Mouse (Mus musculus): ENCODE data around the gene Fam192a. TPM values are rescaled to one million over a fixed set of nuclear protein-coding genes. Genes with fewer than 3 reads are reported as not detected.

The Fam192a gene
- total and polyA plus RNA-seq, 3 experiments = 30.7 to 80.3 (median 43.7) TPM

DNA sequence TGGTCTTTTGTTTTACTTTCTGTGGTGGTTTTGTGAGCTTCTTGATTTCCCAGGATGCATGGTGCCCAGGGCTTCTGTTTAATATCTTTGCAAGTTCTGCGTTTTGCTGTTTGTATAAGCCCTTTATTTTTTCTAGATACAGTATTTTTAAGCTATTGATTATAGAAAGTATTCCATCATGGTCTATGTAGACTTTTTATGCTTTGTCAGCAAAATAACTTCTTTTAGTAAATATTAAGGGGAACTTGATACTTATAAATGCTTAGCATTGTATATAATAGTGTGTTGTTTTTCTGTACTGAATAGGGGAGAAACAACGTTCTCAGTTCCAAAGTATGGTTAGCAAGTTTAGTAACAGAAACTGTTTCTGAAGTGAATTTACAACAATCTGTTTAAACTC, 2.2 kb upstream of the Fam192a start:
- no peak overlapping the region for H3K27ac ChIP-seq (ENCODE audit: insufficient read depth, low read depth)
- no peak overlapping the region for H3K9ac ChIP-seq (ENCODE audit: insufficient read depth, low read depth)
- dilution Hi-C loops (cut with MboI; ENCODE audit: extremely low pct_ligation_motif_present, extremely low pct_unique_long_range_greater_than_20kb, low sequenced_read_pairs) (no loop called here), in situ Hi-C loops (cut with MboI; ENCODE audit: low pct_ligation_motif_present, low pct_unique_long_range_greater_than_20kb, low sequenced_read_pairs) (no loop called here)
- H3K4me2 ChIP-seq (ENCODE audit: insufficient read depth, low read depth, poor library complexity, severe bottlenecking) = no peak overlapping the region; the same call in 1 of the 2 replicates
- H3K27me3 ChIP-seq (replicated peaks) = no peaks in the 10 kb centered on the region
- peaks cover 31% of the 10 kb centered on the region for H3K79me2 ChIP-seq (replicated peaks; ENCODE audit: control insufficient read depth, extremely low read depth, insufficient read depth, poor library complexity, severe bottlenecking)
- peaks cover 0 to 3% of the 10 kb centered on the region in 2 experiments for H3K36me3 ChIP-seq (replicated peaks in 1 of 2; ENCODE audit: control insufficient read depth in 1 of 2, insufficient read depth in 1 of 2, low read length in 1 of 2)
- TF ChIP-seq USF1 (IDR thresholded peaks at IDR 0.05; ENCODE audit: low read depth, low read length) (no peak), TCF12 (IDR thresholded peaks at IDR 0.05; ENCODE audit: low read depth, low read length) (no peak), IRF4 (IDR thresholded peaks at IDR 0.05; ENCODE audit: low read depth, low read length) (no peak), MAFK (IDR thresholded peaks at IDR 0.05; ENCODE audit: insufficient replicate concordance, low read length) (peak; percentile 91)
- H3K4me1 ChIP-seq (ENCODE audit: control insufficient read depth in 1 of 2, insufficient read depth in 2 of 2) = peaks cover 0 to 21% of the 10 kb centered on the region in 2 experiments; a peak in 2 of 4 replicates
- DNase-seq (ENCODE audit: extremely low read depth) = no peak
- no peaks in the 10 kb centered on the region for H3K9me3 ChIP-seq (replicated peaks; ENCODE audit: low read length)
- no peak overlapping the region for H3K4me3 ChIP-seq (replicated peaks in 1 of 3; ENCODE audit: low read depth in 2 of 3, low read length in 2 of 3, poor library complexity in 1 of 3)

DNA sequence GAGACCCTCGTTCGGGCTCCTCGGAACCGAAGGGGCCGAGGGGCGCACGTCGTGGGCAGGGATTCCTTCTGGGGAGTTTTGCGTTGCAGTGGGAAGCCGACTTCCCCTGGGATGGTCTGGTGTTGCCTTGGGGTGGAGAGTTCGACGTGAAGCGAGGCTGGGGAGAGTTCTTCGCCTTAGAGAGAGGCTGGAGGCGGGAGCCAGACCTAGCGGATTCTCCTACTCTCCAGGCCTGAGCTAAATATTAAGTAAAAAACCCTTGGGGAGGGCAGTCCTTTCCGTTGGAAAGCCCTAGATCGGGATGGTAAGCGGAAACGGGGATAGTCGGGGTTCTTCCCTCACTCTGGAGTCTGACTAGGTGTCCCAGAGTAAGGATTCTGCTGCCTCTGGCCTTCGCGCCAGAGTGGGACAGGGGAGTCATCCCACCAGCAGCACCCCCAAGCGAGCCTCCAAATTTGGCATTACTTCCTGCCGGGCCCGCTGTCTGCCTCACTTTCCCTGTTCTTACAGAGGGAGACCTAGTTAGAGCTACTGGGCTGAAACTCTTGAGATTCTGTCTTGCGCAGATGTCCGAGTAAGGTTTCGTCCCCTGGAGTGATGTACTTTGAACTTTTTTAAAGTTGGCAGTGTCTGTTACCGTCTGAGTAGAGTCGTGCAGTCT, 804 bp upstream of the Fam192a start:
- Histone ChIP-seq H3K4me2 (ENCODE audit: insufficient read depth, low read depth, poor library complexity, severe bottlenecking) (peak overlapping the region; percentile 87), H3K4me1 (ENCODE audit: control insufficient read depth in 1 of 2, insufficient read depth in 2 of 2) (peaks cover 0 to 24% of the 10 kb centered on the region in 2 experiments; a peak in 2 of 4 replicates), H3K9me3 (replicated peaks; ENCODE audit: low read length) (no peaks in the 10 kb centered on the region), H3K4me3 (replicated peaks in 1 of 3; ENCODE audit: low read depth in 2 of 3, low read length in 2 of 3, poor library complexity in 1 of 3) (peak overlapping the region; percentile 91 to 99 (median 99)), H3K36me3 (replicated peaks in 1 of 2; ENCODE audit: control insufficient read depth in 1 of 2, insufficient read depth in 1 of 2, low read length in 1 of 2) (peaks cover 0 to 9% of the 10 kb centered on the region in 2 experiments), H3K27me3 (replicated peaks) (no peaks in the 10 kb centered on the region), H3K9ac (ENCODE audit: insufficient read depth, low read depth) (peak overlapping the region; percentile 83), H3K79me2 (replicated peaks; ENCODE audit: control insufficient read depth, extremely low read depth, insufficient read depth, poor library complexity, severe bottlenecking) (peaks cover 43% of the 10 kb centered on the region), H3K27ac (ENCODE audit: insufficient read depth, low read depth) (no peak overlapping the region)
- dilution Hi-C loops (cut with MboI; ENCODE audit: extremely low pct_ligation_motif_present, extremely low pct_unique_long_range_greater_than_20kb, low sequenced_read_pairs) = no loop called here
- peak; percentile 15 for DNase-seq (ENCODE audit: extremely low read depth)
- TF ChIP-seq ZMIZ1 (IDR thresholded peaks at IDR 0.05; ENCODE audit: low read depth, low read length) (no peak), SIN3A (IDR thresholded peaks at IDR 0.05; ENCODE audit: low read length) (peak; percentile 28; the same call in 1 of the 2 replicates)
- in situ Hi-C loops (cut with MboI; ENCODE audit: low pct_ligation_motif_present, low pct_unique_long_range_greater_than_20kb, low sequenced_read_pairs) = no loop called here

DNA sequence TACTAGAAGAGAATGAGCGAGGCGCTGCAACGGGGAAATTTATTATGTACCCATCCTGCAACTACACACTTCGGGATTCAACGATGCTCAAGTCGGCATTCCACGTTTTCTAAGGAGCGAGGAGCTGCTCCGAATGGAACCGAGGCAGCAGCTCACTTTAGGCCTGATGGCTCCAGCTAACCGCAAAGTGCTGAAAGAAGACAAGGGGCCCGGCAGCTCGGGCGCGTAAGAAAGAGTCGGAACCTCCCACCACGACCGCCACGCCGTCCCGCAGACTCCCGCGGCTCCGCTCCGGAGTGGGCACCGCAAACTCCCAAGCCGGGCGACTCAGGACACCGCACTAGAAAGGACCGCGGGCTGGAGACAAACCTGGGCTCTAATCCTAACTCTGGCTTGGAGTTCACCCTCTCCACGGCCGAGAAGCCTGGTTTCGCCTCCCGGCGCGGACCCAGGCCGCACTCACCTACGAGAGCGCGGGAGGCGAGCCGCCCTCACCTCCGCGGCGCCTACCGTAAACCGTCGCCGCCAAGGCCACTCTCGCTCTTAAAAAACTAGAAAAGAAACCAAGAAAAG, 677 bp downstream of the Fam192a start:
- H3K9me3 ChIP-seq (replicated peaks; ENCODE audit: low read length) = no peaks in the 10 kb centered on the region
- H3K9ac ChIP-seq (ENCODE audit: insufficient read depth, low read depth) = peak overlapping the region; percentile 81
- TF ChIP-seq MEF2A (IDR thresholded peaks at IDR 0.05; ENCODE audit: borderline replicate concordance, low read depth, low read length) = no peak
- TF ChIP-seq RCOR1 (conservative IDR thresholded peaks at IDR 0.05; ENCODE audit: low read depth, low read length) = no peak
- no peak for TF ChIP-seq RAD21 (IDR thresholded peaks at IDR 0.05; ENCODE audit: low read depth, low read length)
- TF ChIP-seq JUND (conservative IDR thresholded peaks at IDR 0.05; ENCODE audit: low read depth, low read length) = no peak
- 0 out of 2 replicates have a peak overlapping the region, but pooled peaks have one; percentile 5 for H3K27ac ChIP-seq (ENCODE audit: insufficient read depth, low read depth)
- in situ Hi-C loops (cut with MboI; ENCODE audit: low pct_ligation_motif_present, low pct_unique_long_range_greater_than_20kb, low sequenced_read_pairs) = no loop called here
- H3K4me1 ChIP-seq (ENCODE audit: control insufficient read depth in 1 of 2, insufficient read depth in 2 of 2) = peaks cover 0 to 24% of the 10 kb centered on the region in 2 experiments; a peak in 2 of 4 replicates
- peaks cover 0 to 14% of the 10 kb centered on the region in 2 experiments for H3K36me3 ChIP-seq (replicated peaks in 1 of 2; ENCODE audit: control insufficient read depth in 1 of 2, insufficient read depth in 1 of 2, low read length in 1 of 2)
- peaks cover 50% of the 10 kb centered on the region for H3K79me2 ChIP-seq (replicated peaks; ENCODE audit: control insufficient read depth, extremely low read depth, insufficient read depth, poor library complexity, severe bottlenecking)
- DNase-seq (ENCODE audit: extremely low read depth) = peak; percentile 7
- dilution Hi-C loops (cut with MboI; ENCODE audit: extremely low pct_ligation_motif_present, extremely low pct_unique_long_range_greater_than_20kb, low sequenced_read_pairs) = no loop called here
- H3K4me2 ChIP-seq (ENCODE audit: insufficient read depth, low read depth, poor library complexity, severe bottlenecking) = peak overlapping the region; percentile 99
- H3K4me3 ChIP-seq (replicated peaks in 1 of 3; ENCODE audit: low read depth in 2 of 3, low read length in 2 of 3, poor library complexity in 1 of 3) = peak overlapping the region; percentile 82 to 99 (median 93)
- H3K27me3 ChIP-seq (replicated peaks) = no peaks in the 10 kb centered on the region

All from CH12.LX (cell line).